Mouse (Mus musculus): ENCODE results near the gene Diablo. TPM values are rescaled to one million over a fixed set of nuclear protein-coding genes. Genes with fewer than 3 reads are reported as not detected.
"Not testable (repeated sequence)": the region's sequence is repeated elsewhere in the genome, so short reads cannot be mapped to it uniquely, and the experiment has no call there.

Gene Diablo
- polyA plus RNA-seq, 1 experiment from 2014 or later, result 137 TPM

- 2% methylated on average over 27 of the region's 27 CpGs for WGBS
- H3K9me3 ChIP-seq (replicated peaks), result no peaks in the 10 kb centered on the region
- H3K4me3 ChIP-seq, result peak overlapping the region; percentile 92
- H3K27me3 ChIP-seq, result no peaks in the 10 kb centered on the region
- H3K27ac ChIP-seq, result peak overlapping the region; percentile 60; the same call in 1 of the 2 replicates
- H3K4me2 ChIP-seq, result peak overlapping the region; percentile 92
- peaks cover 26% of the 10 kb centered on the region for H3K36me3 ChIP-seq (ENCODE audit: poor library complexity, severe bottlenecking)
- H3K9ac ChIP-seq, result peak overlapping the region; percentile 64
- H3K4me1 ChIP-seq, result peaks cover 27% of the 10 kb centered on the region
- peak; percentile 94 for ATAC-seq
Observed at GRCm38 (mm10) chr5:123524393-123524750, 396 bp upstream of the Diablo start.

DNA sequence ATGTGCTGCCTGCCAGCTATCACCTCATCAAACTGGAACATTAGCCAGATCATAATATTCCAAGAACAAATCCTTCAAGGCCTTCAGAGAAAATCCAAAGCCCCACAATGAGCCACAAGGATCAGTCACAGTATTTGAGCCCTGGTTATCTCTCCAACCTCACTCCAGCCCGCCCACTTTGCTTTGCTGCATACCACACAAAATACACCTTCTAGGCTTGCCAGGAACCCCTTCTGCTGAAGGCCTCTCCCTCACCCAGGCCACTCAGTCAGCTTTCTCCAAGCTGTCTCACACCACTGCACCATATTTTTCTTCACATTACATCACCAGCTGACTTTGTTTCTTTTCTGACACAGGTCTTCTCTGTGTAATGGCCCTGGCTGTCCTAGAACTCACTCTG, 1.8 kb downstream of the Diablo start:
- H3K36me3 ChIP-seq (ENCODE audit: poor library complexity, severe bottlenecking), result peaks cover 27% of the 10 kb centered on the region
- H3K4me3 ChIP-seq, result no peak overlapping the region
- no peaks in the 10 kb centered on the region for H3K9me3 ChIP-seq (replicated peaks)
- no peak for ATAC-seq
- H3K27me3 ChIP-seq, result no peaks in the 10 kb centered on the region
- H3K4me1 ChIP-seq, result peaks cover 27% of the 10 kb centered on the region
- H3K9ac ChIP-seq, result no peak overlapping the region
- no peak overlapping the region for H3K27ac ChIP-seq
- H3K4me2 ChIP-seq, result 0 out of 2 replicates have a peak overlapping the region, but pooled peaks have one; percentile 10
- 86% methylated on average over 1 of the region's 1 CpGs for WGBS

DNA sequence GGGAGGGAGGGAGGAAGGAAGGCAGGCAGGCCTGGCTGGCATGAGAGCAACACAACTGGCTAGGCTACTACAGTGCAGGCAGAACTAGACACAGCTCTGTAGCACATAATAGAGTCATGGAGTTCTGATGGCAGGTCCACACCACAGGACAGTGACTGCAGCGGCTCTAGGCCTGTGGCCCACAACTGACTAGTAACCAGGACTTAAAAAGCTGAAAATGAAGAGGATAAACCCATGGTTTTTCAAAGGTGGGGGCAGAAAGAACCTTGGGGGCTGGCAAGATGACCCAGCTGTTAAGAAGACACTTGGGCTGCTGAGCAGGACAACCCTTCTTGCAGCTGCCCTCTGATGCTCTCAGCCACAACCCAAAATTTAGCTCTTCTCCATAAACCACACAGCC, 2.4 kb downstream of the Diablo start:
- Histone ChIP-seq H3K27ac (no peak overlapping the region), H3K27me3 (no peaks in the 10 kb centered on the region), H3K4me2 (no peak overlapping the region), H3K4me1 (peaks cover 27% of the 10 kb centered on the region), H3K9me3 (replicated peaks) (no peaks in the 10 kb centered on the region), H3K9ac (no peak overlapping the region; the same call in 1 of the 2 replicates), H3K36me3 (ENCODE audit: poor library complexity, severe bottlenecking) (peaks cover 32% of the 10 kb centered on the region), H3K4me3 (no peak overlapping the region)
- no peak for ATAC-seq
- 89% methylated on average over 1 of the region's 1 CpGs for WGBS

GRCm38 (mm10) chr5:123520666-123521065, 3.3 kb downstream of the Diablo start:
- 88% methylated on average over 9 of the region's 9 CpGs for WGBS
- Histone ChIP-seq H3K9ac (no peak overlapping the region), H3K4me3 (no peak overlapping the region), H3K9me3 (replicated peaks) (no peaks in the 10 kb centered on the region), H3K27ac (no peak overlapping the region), H3K4me1 (peaks cover 27% of the 10 kb centered on the region), H3K27me3 (no peaks in the 10 kb centered on the region), H3K36me3 (ENCODE audit: poor library complexity, severe bottlenecking) (peaks cover 42% of the 10 kb centered on the region), H3K4me2 (no peak overlapping the region)
- ATAC-seq, result no peak

DNA sequence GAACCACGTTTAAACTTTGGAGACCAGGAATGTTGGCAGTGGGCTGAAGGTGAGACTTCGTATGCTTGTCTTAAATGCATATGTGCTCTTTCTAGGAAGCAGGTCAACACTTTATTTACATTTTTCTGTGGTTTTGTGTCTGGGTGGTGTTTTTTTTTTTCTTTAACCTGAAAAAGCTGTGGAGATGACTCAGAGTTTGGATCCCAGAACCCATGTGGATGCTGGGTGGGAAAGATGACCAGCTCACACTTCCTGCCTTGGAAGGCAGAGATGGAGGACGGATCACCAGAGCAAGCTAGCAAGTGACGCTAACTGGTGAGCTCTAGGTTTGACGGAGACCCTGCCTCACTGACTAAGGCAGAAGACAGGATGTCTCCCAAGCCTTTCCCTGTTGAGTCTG, 9.1 kb downstream of the Diablo start:
- H3K4me1 ChIP-seq, result no peaks in the 10 kb centered on the region
- WGBS, result 90% methylated on average over 5 of the region's 5 CpGs
- H3K9me3 ChIP-seq (replicated peaks), result no peaks in the 10 kb centered on the region
- no peak for ATAC-seq
- no peaks in the 10 kb centered on the region for H3K27me3 ChIP-seq
- no peak overlapping the region for H3K4me2 ChIP-seq
- H3K9ac ChIP-seq, result no peak overlapping the region
- peaks cover 85% of the 10 kb centered on the region for H3K36me3 ChIP-seq (ENCODE audit: poor library complexity, severe bottlenecking)
- no peak overlapping the region for H3K27ac ChIP-seq
- H3K4me3 ChIP-seq, result no peak overlapping the region

DNA sequence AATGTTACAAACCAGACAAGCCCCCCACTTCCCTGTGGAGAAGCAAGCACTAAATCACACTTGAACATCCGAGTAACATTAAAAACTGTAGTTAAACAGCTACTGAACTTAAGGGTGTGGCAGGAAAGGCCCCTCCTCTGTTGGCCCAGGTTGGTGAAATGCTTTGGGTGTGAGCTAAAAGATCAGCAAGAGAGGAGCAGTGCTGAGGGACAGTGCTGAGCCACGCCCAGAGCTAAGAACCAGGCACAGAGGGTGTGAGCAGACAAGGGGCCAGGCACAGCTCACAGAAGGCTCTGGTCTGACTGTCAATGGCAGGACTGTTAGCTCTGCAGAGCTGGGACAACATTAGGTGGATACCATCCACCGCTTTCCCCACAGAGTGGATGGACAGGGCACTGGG, 11.9 kb downstream of the Diablo start:
- Histone ChIP-seq H3K4me3 (no peak overlapping the region), H3K9ac (no peak overlapping the region), H3K27me3 (no peaks in the 10 kb centered on the region), H3K4me2 (no peak overlapping the region), H3K9me3 (replicated peaks) (no peaks in the 10 kb centered on the region), H3K27ac (no peak overlapping the region), H3K4me1 (peaks cover 17% of the 10 kb centered on the region), H3K36me3 (ENCODE audit: poor library complexity, severe bottlenecking) (peaks cover 59% of the 10 kb centered on the region)
- WGBS, result 82% methylated on average over 3 of the region's 3 CpGs
- ATAC-seq, result no peak

- not testable (repeated sequence) for H3K9me3 ChIP-seq (replicated peaks); H3K4me2 ChIP-seq; ATAC-seq; H3K27me3 ChIP-seq; H3K9ac ChIP-seq; H3K4me3 ChIP-seq; H3K27ac ChIP-seq
- peaks cover 52% of the 10 kb centered on the region for H3K36me3 ChIP-seq (ENCODE audit: poor library complexity, severe bottlenecking)
- whole genome bisulfite sequencing, result 77% methylated on average over 3 of the region's 3 CpGs
- peaks cover 17% of the 10 kb centered on the region for H3K4me1 ChIP-seq
Observed at GRCm38 (mm10) chr5:123511426-123511825, 12.6 kb downstream of the Diablo start.

DNA sequence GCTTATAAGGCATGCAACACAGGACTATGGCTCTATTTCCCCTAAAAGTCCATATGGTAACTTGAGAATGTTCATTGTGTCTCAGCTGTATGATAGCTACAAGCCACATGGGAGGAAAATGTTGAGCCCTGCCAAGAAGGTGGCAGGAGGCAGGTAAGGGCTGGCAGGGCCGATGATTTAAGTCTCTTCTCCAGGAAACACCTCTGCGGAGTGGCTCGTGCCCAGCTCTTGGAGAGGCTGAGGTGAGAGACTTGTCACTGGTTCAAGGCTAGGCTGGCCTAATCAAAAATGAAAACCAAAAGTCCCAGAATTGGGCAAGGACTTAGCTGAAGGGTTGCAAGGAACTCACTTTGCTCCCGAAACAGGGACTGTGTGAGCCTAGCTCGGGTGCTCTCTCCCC, 13.8 kb downstream of the Diablo start, which contains the start of gene B3gnt4:
B3gnt4 (plus strand) TSS at position 301 of the 400 bp plus-strand sequence.
- no peak for ATAC-seq
- 92% methylated on average over 5 of the region's 5 CpGs for WGBS
- H3K9me3 ChIP-seq (replicated peaks), result no peaks in the 10 kb centered on the region
- H3K9ac ChIP-seq, result 0 out of 2 replicates have a peak within 1 kb of the TSS, but pooled peaks have one; percentile 5
- no peak within 1 kb of the TSS; the same call in 1 of the 2 replicates for H3K27ac ChIP-seq
- H3K4me3 ChIP-seq, result peak within 1 kb of the TSS; percentile 65
- H3K4me2 ChIP-seq, result peak within 1 kb of the TSS; percentile 86
- peaks cover 40% of the 10 kb centered on the region for H3K36me3 ChIP-seq (ENCODE audit: poor library complexity, severe bottlenecking)
- H3K27me3 ChIP-seq, result no peaks in the 10 kb centered on the region
- H3K4me1 ChIP-seq, result peaks cover 17% of the 10 kb centered on the region

GRCm38 (mm10) chr5:123508921-123509320, 15.1 kb downstream of the Diablo start:
- no peaks in the 10 kb centered on the region for H3K9me3 ChIP-seq (replicated peaks)
- H3K27ac ChIP-seq, result no peak overlapping the region
- H3K4me3 ChIP-seq, result peak overlapping the region; percentile 65
- H3K4me2 ChIP-seq, result peak overlapping the region; percentile 86
- H3K4me1 ChIP-seq, result peaks cover 17% of the 10 kb centered on the region
- ATAC-seq, result no peak; the same call in 1 of the 2 replicates
- peaks cover 28% of the 10 kb centered on the region for H3K36me3 ChIP-seq (ENCODE audit: poor library complexity, severe bottlenecking)
- WGBS, result 3% methylated on average over 12 of the region's 12 CpGs
- peak overlapping the region; percentile 77 for H3K9ac ChIP-seq
- H3K27me3 ChIP-seq, result no peaks in the 10 kb centered on the region

GRCm38 (mm10) chr5:123507936-123508723, 15.8 kb downstream of the Diablo start:
- Histone ChIP-seq H3K4me1 (peaks cover 24% of the 10 kb centered on the region), H3K27me3 (no peaks in the 10 kb centered on the region), H3K27ac (no peak overlapping the region; the same call in 1 of the 2 replicates), H3K9me3 (replicated peaks) (no peaks in the 10 kb centered on the region), H3K4me3 (peak overlapping the region; percentile 65), H3K9ac (peak overlapping the region; percentile 77), H3K36me3 (ENCODE audit: poor library complexity, severe bottlenecking) (peaks cover 27% of the 10 kb centered on the region), H3K4me2 (peak overlapping the region; percentile 86)
- ATAC-seq, result peak; percentile 92
- WGBS, result under 1% methylated on average over 58 of the region's 59 CpGs

DNA sequence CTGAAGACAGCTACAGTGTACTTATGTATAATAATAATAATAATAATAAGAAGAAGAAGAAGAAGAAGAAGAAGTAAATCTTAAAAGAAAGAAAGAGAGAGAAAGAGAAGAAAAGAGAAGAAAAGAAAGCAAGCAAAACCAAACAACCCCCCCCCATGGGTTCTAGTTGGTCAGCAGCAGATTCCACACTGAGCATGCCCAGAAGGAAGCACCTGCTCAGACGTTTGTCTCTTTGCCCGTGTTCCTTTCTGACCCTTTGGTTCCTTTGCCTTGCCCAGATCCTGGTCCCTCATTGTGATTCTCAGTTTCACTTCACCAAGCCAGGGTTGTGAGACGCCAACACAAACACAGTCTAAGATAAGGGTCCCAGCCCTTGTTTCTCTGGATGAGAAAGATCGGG, 22.0 kb downstream of the Diablo start:
- no peak overlapping the region for H3K9ac ChIP-seq
- no peaks in the 10 kb centered on the region for H3K9me3 ChIP-seq (replicated peaks)
- ATAC-seq, result no peak
- 84% methylated on average over 4 of the region's 4 CpGs for WGBS
- H3K27me3 ChIP-seq, result no peaks in the 10 kb centered on the region
- H3K4me2 ChIP-seq, result no peak overlapping the region
- peaks cover 17% of the 10 kb centered on the region for H3K4me1 ChIP-seq
- no peaks in the 10 kb centered on the region for H3K36me3 ChIP-seq (ENCODE audit: poor library complexity, severe bottlenecking)
- H3K27ac ChIP-seq, result no peak overlapping the region
- H3K4me3 ChIP-seq, result no peak overlapping the region

DNA sequence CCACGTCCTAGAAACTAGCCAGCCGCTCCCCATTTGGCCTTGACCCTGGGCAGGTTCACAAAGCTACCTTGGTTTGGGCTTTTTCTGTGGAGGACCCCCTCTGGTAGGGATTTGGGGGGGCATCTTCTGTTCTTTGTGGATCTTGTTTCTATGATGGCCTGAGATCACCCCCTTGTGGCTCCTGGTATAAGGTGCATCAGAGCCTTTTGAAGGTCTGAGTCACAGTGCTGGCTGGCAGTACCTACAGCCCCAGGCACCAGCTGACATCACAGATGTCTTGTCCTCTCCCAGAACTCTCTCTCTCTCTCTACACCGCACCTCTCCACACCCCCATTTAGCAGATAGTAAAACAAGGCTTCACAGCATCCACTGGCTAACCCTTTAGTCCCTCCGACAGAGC, 24.3 kb downstream of the Diablo start:
- H3K4me3 ChIP-seq, result no peak overlapping the region
- H3K4me1 ChIP-seq, result peaks cover 17% of the 10 kb centered on the region
- H3K36me3 ChIP-seq (ENCODE audit: poor library complexity, severe bottlenecking), result no peaks in the 10 kb centered on the region
- no peak overlapping the region for H3K4me2 ChIP-seq
- H3K9me3 ChIP-seq (replicated peaks), result no peaks in the 10 kb centered on the region
- no peaks in the 10 kb centered on the region for H3K27me3 ChIP-seq
- no peak overlapping the region for H3K9ac ChIP-seq
- no peak overlapping the region for H3K27ac ChIP-seq
- no peak for ATAC-seq
- WGBS, result 49% methylated on average over 4 of the region's 4 CpGs

Measured in forebrain, embryonic 13.5 days (tissue).